Mouse (Mus musculus): ENCODE data around the gene Fgd3.

Fgd3 gene

GRCm38 (mm10) chr13:49320040-49320439 lies at the start of gene Fgd3:
Fgd3 (minus strand) TSS chr13:49320311.
- DNase-seq (ENCODE audit: low spot score): peak; percentile 62

GRCm38 (mm10) chr13:49369404-49369803 lies 49.3 kb upstream of the Fgd3 start:
- DNase-seq (ENCODE audit: low spot score): no peak

GRCm38 (mm10) chr13:49367657-49368440 lies 47.7 kb upstream of the Fgd3 start:
- DNase-seq (ENCODE audit: low spot score): no peak

- peak; percentile 45 for DNase-seq (ENCODE audit: low spot score)
These were observed 44.6 kb upstream of the Fgd3 start for GRCm38 (mm10) chr13:49364716-49365115.

DNA sequence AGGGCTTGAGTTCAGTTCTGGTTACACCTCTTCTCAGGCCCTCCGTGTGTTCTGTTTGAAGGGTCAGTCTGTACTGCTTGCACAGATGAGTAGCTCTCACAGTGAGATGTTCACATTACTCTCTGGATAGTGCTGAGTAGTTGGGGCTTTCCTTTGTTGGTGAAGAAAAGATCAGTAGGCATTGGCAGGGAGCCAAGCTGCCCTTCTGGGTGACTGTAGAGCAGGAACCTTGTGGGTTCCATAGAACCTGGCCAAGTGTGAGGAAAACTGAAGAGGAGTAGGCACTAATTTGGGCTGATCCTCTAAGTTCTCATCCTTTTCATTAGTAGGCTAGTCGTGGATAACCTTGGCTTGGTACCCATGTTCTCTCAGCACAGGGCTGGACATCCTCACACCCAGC lies 42.7 kb upstream of the Fgd3 start:
- DNase-seq (ENCODE audit: low spot score): no peak

- no peak for DNase-seq (ENCODE audit: low spot score)
These were observed 42.3 kb upstream of the Fgd3 start for GRCm38 (mm10) chr13:49362364-49362763.

- DNase-seq (ENCODE audit: low spot score): no peak
These were observed 40.8 kb upstream of the Fgd3 start for GRCm38 (mm10) chr13:49360906-49361406.

- DNase-seq (ENCODE audit: low spot score): no peak
These were observed 38.1 kb upstream of the Fgd3 start for GRCm38 (mm10) chr13:49358184-49358583.

GRCm38 (mm10) chr13:49357367-49358026 lies 37.4 kb upstream of the Fgd3 start:
- no peak for DNase-seq (ENCODE audit: low spot score)

DNA sequence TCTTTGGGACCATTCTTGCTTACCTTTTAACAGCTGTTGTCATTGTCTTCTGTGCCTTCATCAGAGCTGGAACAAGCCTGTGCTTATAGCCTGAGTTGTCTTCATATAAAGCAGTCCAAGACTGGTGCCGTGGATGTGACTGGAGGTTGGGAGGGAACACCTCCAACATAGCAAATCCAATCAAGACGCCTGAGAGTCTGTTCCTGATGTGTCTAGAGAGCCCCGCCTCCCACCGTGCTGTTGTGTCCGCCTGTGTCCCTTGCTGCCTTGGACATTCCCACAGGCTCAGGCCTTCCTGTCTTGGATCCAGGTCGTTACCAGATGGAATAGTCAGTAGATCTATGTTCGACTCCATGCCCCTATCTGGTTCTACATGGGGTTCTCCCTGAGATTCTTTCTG lies 36.0 kb upstream of the Fgd3 start:
- no peak for DNase-seq (ENCODE audit: low spot score)

DNA sequence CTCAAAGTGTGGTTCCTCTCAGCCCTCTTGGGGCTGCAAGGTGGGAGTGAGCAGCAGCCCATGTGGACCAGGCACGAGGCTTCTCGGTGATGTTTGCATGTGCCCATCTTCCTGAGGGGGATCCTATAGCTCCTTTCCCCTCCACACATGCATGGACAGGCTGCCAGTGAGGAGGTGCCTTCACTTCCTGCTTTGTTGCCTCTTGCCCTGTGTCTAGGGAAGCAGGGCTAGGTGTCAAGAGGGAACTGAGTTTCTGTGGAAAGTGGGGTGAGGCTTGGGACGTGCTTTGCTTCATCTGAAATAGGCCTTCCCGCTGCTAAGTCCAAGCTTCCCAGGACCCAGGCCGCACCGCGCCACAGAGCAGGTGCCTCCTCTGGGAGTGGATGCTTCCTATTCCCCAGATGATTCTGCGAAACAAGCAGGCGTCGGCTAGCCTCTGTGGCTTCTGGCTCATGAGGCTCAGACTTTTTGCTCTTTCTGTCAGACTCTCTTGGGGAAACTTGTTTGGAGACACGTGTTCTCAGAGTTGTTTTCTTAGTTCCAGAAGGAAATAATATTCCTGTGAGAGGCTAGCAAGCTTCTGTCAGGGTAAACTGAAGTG lies 35.5 kb upstream of the Fgd3 start:
- DNase-seq (ENCODE audit: low spot score): no peak

GRCm38 (mm10) chr13:49353991-49354507 lies 33.9 kb upstream of the Fgd3 start:
- no peak for DNase-seq (ENCODE audit: low spot score)

- DNase-seq (ENCODE audit: low spot score): no peak
These were observed 33.3 kb upstream of the Fgd3 start for GRCm38 (mm10) chr13:49353422-49353821.

DNA sequence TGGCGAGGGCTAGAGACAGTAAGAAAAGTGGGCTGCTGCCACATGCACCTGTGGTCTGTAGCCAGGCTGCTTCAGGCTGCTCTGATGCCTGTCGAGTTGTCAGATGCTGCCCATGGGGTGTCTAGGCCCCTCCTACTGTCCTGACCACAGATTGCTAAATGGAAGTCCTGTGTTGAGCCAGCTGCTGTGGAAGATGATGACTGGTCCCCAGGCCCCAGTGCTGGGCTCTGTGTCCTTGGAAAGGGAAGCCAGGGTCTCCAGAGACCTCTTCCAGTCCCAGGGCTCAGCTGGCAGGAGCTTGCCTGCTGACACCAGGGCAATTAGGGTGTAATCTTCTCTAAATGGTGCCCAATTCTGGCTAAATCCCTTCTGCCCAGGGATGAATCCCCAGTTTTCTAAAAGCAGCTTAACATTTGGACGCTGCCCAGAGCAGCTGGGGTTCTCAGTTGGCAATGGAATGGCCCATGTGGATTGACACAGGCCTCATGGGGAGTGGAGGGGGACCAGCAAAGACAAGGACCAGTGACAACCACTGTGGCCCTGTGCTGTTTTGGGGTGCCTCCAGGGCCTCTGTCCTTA lies 32.6 kb upstream of the Fgd3 start:
- DNase-seq (ENCODE audit: low spot score): no peak

- DNase-seq (ENCODE audit: low spot score): no peak
These were observed 29.9 kb upstream of the Fgd3 start for GRCm38 (mm10) chr13:49349836-49350505.

- no peak for DNase-seq (ENCODE audit: low spot score)
These were observed 29.2 kb upstream of the Fgd3 start for GRCm38 (mm10) chr13:49349335-49349734.

DNA sequence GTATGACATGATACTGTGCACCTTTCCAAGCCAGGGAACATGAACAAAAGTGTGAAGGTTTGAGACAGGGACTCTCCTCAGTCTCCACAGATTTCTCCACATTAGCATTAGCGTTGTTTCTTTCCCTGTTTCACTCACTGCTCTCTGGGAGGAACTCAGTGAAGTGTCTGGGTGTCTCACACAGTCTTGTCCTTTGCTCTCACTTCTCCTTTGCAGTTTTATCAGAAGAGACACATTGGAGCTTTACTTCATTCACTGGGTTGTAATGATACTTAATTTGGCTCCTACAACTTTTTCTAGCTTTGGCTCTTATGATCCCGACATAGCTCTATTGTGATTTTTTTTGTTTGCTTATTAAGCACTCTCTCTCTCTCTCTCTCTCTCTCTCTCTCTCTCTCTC lies 28.4 kb upstream of the Fgd3 start:
- DNase-seq (ENCODE audit: low spot score): no peak

GRCm38 (mm10) chr13:49345476-49345875 lies 25.4 kb upstream of the Fgd3 start:
- no peak for DNase-seq (ENCODE audit: low spot score)

GRCm38 (mm10) chr13:49344567-49344966 lies 24.5 kb upstream of the Fgd3 start:
- no peak for DNase-seq (ENCODE audit: low spot score)

DNA sequence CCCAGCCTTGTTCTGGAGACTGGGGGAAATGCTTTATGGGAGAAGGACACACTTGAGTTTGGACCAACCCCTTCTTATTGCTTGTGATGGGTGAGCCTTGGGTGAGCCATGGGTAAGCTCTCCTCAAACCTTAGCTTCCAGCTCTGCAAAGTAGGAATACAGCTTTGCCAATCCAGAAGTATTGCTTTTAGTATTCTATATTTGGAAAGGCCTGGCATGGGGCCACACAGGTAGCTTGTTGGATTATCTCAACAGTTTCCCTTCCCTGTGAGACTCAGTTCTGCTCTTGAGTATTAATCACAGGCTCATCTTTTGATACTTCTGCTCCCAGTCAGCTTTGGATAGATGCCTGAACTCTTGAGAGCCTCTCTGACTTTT lies 22.6 kb upstream of the Fgd3 start:
- DNase-seq (ENCODE audit: low spot score): no peak

DNA sequence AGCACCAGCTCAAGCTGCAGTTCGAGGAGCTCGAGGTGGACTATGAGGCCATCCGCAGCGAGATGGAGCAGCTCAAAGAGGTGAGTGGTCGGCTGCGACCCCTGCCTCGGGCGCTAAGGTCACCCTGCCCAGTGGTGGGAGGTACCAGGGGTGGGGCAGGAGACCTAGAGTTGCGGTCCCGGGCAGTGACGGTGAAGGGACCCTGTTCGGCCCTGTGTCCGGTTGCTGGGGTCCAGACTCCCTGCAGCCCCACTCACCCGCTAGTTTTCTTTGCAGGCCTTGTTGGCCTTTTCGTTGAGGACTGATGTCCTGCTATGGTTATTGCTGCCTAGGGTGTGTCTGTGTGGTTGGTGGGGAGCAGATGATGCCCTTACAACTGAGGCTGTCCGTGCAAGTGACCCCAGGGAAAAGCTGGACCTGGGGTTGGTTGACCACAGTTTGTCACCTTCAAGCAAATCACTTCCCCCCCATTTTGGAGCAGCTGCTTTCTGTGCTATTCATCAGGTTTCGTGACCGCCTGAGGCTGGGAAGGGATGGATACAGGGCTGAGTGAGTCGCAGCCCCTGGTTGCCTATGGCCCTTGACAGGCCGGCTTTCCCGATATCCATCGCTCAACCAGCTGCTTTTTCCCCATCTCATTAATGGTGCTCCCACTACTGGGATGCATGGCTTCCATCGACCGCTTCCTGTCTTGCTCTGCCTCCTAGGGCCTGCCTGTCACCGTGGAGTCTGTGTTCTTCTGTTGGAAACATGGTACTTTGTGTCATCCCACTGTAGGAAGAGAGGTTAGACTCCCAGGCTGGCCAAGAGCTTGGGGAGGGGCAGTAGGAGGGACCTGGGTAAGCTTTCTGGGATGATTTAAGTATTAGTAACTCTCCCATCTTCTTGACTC lies 22.0 kb upstream of the Fgd3 start:
- DNase-seq (ENCODE audit: low spot score): no peak
